Mouse (Mus musculus): ENCODE data around the gene Adprh.
"Not testable (repeated sequence)": the region's sequence is repeated elsewhere in the genome, so short reads cannot be mapped to it uniquely, and the experiment has no call there.

Gene Adprh

GRCm38 (mm10) chr16:38452442-38453202 lies at the start of gene Adprh:
Gene Adprh (minus strand): TSS chr16:38452703.
- DNase-seq (ENCODE audit: low read depth in 2 of 2, low spot score in 2 of 2), result peak; percentile 58 to 65

- DNase-seq (ENCODE audit: low read depth in 2 of 2, low spot score in 2 of 2), result no peak
Observed at GRCm38 (mm10) chr16:38496604-38497140, 44.2 kb upstream of the Adprh start.

- no peak for DNase-seq (ENCODE audit: low read depth in 2 of 2, low spot score in 2 of 2)
Observed at GRCm38 (mm10) chr16:38493890-38494289, 41.4 kb upstream of the Adprh start.

GRCm38 (mm10) chr16:38492551-38492950 lies 40.0 kb upstream of the Adprh start:
- no peak for DNase-seq (ENCODE audit: low read depth in 2 of 2, low spot score in 2 of 2)

GRCm38 (mm10) chr16:38483582-38484309 lies 31.2 kb upstream of the Adprh start:
- DNase-seq (ENCODE audit: low read depth in 2 of 2, low spot score in 2 of 2), result peak; percentile 7 to 14

GRCm38 (mm10) chr16:38482780-38483562 lies 30.5 kb upstream of the Adprh start:
- DNase-seq (ENCODE audit: low read depth in 2 of 2, low spot score in 2 of 2), result peak; percentile 2 to 28

GRCm38 (mm10) chr16:38481327-38481726 lies 28.8 kb upstream of the Adprh start:
- DNase-seq (ENCODE audit: low read depth in 2 of 2, low spot score in 2 of 2), result no peak

- DNase-seq (ENCODE audit: low read depth in 2 of 2, low spot score in 2 of 2), result no peak
Observed at GRCm38 (mm10) chr16:38478296-38478695, 25.8 kb upstream of the Adprh start.

- DNase-seq (ENCODE audit: low read depth in 2 of 2, low spot score in 2 of 2), result not testable (repeated sequence)
Observed at GRCm38 (mm10) chr16:38477241-38477608, 24.7 kb upstream of the Adprh start.

- peak; percentile 27 to 47 for DNase-seq (ENCODE audit: low read depth in 2 of 2, low spot score in 2 of 2)
Observed at GRCm38 (mm10) chr16:38476312-38477240, 24.1 kb upstream of the Adprh start.

GRCm38 (mm10) chr16:38475681-38476311 lies 23.3 kb upstream of the Adprh start:
- no peak for DNase-seq (ENCODE audit: low read depth in 2 of 2, low spot score in 2 of 2)

- DNase-seq (ENCODE audit: low read depth in 2 of 2, low spot score in 2 of 2), result no peak
Observed at GRCm38 (mm10) chr16:38474677-38475286, 22.3 kb upstream of the Adprh start.

GRCm38 (mm10) chr16:38473661-38474060 lies 21.2 kb upstream of the Adprh start:
- no peak for DNase-seq (ENCODE audit: low read depth in 2 of 2, low spot score in 2 of 2)

GRCm38 (mm10) chr16:38472507-38472873 lies 20.0 kb upstream of the Adprh start:
- no peak for DNase-seq (ENCODE audit: low read depth in 2 of 2, low spot score in 2 of 2)

GRCm38 (mm10) chr16:38471697-38472506 lies 19.4 kb upstream of the Adprh start:
- DNase-seq (ENCODE audit: low read depth in 2 of 2, low spot score in 2 of 2), result no peak

GRCm38 (mm10) chr16:38469437-38469836 lies 16.9 kb upstream of the Adprh start:
- DNase-seq (ENCODE audit: low read depth in 2 of 2, low spot score in 2 of 2), result no peak

- DNase-seq (ENCODE audit: low read depth in 2 of 2, low spot score in 2 of 2), result no peak
Observed at GRCm38 (mm10) chr16:38468706-38469018, 16.2 kb upstream of the Adprh start.

- DNase-seq (ENCODE audit: low read depth in 2 of 2, low spot score in 2 of 2), result no peak
Observed at GRCm38 (mm10) chr16:38467917-38468705, 15.6 kb upstream of the Adprh start.
